Mouse (Mus musculus) adrenal gland, postnatal 10 days (tissue): Measurements from ENCODE around the gene Pno1. TPM values are rescaled to one million over a fixed set of nuclear protein-coding genes. Genes with fewer than 3 reads are reported as not detected.

Experiments used
- DNase-seq: peaks from one replicate; pipeline ENCODE4 v3.0.0; 2021; ENCODE audit warnings: mixed read lengths
- total RNA-seq, 2 experiments: library from RNA; stranded (reverse); gene quantifications; 2 replicates each; pipeline ENCODE4 v1.2.3; 2021

The Pno1 gene
- total RNA-seq, 2 experiments from 2014 or later: 35.0 to 38.5 TPM

DNA sequence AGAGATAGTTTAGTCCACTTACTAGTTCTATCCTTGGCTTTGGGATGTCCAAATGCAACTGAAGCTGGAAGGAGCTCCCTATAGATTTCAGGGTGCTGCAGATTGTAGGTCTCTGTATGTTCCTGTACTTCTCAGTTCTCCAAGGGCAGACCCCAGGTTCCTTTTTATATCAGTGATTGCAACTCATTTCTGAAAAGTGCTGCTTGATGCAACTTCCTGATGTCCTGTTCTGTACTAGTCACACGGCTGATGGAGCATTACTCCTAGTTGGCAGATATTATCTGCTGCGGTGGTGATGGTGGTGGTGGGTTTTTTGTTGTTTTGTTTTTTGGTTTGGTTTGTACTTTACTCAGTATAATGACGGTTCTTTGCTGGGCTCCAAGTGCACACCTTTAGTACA lies 30.6 kb downstream of the Pno1 start:
- DNase-seq: no peak

DNA sequence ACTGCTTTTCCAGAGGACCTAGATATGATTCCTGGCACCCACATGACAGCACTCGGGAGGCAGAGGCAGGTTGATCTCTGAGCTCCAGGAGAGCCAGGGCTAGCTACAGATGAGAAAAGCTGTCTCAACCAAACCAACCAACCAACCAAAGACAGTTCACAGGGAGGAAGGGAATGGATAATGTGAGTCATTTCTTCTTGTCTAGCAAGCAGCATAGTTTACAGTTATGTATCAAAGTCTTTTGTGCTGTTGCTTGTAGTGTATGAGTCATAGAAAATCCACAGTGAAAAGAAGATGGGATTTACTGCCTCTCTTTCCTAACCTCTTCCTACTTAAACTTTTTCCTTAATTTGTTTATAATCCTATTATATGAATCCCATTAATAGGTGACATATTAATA lies 34.7 kb downstream of the Pno1 start:
- DNase-seq: no peak

DNA sequence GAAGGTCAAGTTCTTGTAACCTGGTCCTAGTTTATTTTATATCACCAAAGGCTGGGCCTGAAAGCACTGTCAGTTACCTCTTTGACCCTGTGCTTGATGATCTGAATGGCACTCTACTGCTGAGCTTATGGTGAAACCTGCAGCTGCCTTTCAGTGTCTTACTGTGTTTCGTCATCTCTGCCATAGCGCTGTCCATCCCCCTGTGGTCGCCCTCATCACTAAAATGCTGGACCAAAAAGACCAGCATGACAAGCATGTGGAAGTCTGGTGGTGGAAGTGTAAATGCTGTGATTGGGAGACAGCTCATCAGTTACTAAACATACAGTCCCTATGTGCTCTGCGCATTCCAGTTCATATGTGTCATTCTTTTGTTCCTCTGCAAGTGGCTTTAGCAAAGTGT lies 39.1 kb downstream of the Pno1 start:
- DNase-seq: no peak

DNA sequence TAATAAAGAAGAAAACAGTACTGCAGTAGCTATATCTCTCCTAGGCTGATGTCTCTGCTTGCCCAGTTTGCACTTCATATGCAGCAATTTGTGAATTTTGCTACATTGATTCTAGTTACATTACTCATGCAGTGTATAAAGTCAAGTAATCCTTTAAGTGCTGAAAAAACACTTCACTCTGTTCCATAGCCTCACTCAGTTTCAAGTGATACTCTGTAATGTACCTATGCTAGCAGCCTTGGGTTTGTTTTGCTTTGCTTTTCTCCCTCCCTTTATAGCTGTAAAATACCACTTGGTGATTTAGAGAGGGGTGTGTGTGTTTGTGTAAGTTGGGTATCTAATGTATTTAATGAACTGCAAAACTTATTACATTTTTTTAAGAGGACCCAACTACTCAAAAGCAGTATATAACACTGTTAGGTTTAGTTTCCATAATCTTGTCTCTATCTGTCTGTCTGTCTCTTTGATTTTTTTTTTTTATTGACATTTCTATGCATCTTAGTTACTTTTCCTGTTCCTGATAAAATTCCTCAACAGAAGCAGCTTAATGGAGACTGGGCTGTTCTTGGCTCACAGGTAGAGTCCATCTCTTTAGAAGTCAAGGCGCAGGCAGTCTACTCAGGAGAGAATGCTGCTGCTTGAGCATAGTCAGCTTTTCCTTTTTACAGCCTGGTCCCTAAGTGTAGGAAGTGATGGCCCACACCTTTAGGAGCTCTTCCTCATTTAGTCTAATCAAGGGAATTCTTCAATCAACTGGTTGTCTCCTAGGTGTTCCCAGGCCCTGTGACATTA lies 40.2 kb downstream of the Pno1 start:
- DNase-seq: no peak

DNA sequence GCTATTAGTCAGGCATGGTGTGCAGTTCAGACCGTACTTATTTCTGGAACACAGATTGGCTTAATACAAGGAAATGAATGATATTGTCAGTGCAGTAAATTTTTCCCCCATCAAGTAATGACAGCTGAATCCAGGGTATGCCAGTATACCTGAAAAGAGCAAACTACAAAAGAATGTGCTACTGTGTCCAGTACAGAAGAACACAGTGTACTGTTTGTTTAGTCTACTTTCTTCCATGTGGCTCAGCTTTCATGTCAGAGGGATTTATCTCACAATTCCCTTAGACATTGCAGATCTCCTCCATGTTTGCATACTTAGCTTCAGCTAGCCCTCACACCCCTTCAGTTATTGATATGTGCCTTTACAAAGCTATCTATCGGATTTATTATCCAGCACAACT lies 42.1 kb downstream of the Pno1 start:
- no peak for DNase-seq

- DNase-seq: no peak
Observed at GRCm38 (mm10) chr11:17166627-17167026, 44.7 kb downstream of the Pno1 start.

DNA sequence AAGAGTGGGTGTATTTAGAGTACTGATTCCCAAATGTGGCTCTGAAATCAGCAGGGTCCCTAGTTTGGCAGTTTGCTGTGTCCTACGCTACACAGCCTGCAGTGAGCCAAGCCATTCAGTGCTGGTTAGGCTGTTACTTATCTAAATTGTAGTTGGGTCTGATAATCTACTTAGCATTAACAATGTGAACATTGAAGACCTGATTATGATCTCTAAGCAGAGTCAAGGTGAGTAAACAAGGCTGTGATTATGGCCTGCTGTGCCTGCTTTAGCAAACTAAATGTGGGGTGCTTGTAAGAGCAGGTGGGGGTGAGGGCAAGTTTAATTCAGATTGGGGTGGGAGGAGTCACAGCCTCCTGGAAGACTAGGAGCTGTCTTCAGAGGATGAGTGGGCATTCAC lies 47.4 kb downstream of the Pno1 start:
- no peak for DNase-seq

GRCm38 (mm10) chr11:17160242-17160641 lies 51.1 kb downstream of the Pno1 start:
- DNase-seq: peak; percentile 59

DNA sequence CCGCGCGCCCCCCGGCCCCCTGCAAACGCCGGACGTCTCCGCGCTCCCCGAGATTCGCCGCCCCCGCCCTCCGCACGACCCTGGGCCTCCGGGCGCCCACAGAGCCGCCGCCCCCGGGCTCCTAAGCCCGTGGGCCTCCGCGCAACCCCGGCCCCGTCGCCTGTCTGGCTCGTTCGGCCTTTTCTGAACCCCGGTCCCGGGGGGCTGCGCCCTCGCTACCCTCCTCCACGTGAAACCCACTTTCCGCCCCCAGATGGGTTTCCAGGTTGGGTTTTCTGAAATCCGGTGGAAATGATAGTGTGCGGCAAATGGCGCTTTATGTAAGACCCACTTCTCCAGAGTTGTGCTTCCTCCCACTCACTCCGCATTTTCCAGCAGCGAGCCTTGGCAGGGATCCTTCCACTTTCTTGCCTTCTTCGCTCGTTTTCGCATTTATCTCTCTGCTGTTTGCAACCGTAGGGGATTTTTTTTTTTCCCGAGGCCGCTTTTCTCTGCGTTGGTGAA lies 51.6 kb downstream of the Pno1 start:
- DNase-seq: peak; percentile 55

DNA sequence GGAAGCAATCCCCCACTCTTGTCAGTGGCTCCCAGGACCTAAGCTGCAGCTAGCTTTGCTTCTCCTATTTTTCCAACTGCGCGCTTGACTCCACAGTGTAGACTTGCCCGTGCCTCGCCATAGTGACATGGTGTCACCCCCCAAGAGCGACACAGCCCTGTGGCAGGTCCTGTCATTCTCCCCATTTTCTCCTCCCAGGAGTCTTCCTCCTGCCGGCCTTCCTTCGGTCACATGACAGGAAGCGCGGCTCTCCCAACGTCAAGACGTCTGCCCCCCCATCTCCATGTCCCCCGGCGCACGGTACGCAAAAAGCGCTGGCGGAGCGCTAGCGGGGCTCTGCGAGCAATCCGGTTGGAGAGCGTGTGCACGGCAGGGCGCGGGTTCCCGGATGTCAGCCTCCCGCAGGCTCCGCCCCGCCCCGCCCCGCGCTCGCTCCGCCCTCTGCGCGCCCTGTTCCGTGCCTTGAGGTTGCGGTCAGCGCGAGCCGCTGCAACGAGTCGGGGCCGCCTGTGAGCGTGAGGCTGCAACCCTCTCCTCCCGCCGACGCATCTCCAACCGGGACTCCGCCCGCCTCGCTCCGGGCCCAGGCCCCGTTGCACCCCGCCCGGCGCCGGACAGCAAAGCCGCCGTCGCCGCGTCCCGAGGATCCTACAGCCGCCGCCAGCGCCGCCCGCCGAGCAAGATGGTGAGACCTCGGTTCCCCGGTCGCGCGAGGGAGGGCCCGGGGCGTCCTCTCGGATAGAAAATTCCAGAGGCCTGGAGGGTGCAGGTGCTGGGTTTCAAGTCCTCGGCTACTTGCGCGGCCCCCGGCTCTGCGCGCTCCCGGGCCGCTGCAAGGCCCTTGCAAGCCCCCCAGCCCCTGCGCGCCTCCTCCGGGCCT lies 52.3 kb downstream of the Pno1 start, which contains the start of gene Ppp3r1:
Ppp3r1 (plus strand) TSS at position 406 of the 880 bp plus-strand sequence.
- peak; percentile 99 for DNase-seq

Other genes with a start within 250 kb of the Pno1 start
- gene Cnrip1, start 160.0 kb downstream of the Pno1 start, total RNA-seq: 10 to 100 TPM; 16.1 to 22.2 TPM
- gene Plek, start 159.2 kb downstream of the Pno1 start, total RNA-seq: 1 to 10 TPM; 4.8 to 5.4 TPM
- gene Ppp3r1, start 52.3 kb downstream of the Pno1 start, total RNA-seq: 10 to 100 TPM; 89.5 to 97.4 TPM
- 10 to 100 TPM; 13.7 to 14.6 TPM for gene Wdr92, start 29.5 kb downstream of the Pno1 start, total RNA-seq
- 10 to 100 TPM; 54.5 to 63.3 TPM for gene C1d, start 46.0 kb upstream of the Pno1 start, total RNA-seq